Mouse (Mus musculus) lung, embryonic 14.5 days (tissue): Measurements from ENCODE around the gene Dusp18. TPM values are rescaled to one million over a fixed set of nuclear protein-coding genes. Genes with fewer than 3 reads are reported as not detected.
A peak's percentile ranks its signal among the peaks of the same experiment; 100 is the strongest.

ENCODE experiments used
- ATAC-seq: fragments of 200-750 bp; cut with Nextera tagmentation; 2 replicates; pipeline ENCODE4 v1.8.0; 2017; ENCODE audit warnings: mild to moderate bottlenecking, moderate TSS enrichment, moderate library complexity; ENCODE audit not compliant: insufficient read depth
- DNase-seq: peaks from one replicate; pipeline ENCODE4 v3.0.0-alpha.2; 2015
- H3K27ac ChIP-seq: fragments of 300-500 bp; sonication (generic); 2 replicates; pipeline ENCODE4 v1.5.1; 2014; ENCODE audit warnings: low read depth, mild to moderate bottlenecking, moderate library complexity
- H3K27me3 ChIP-seq: fragments of 300-500 bp; sonication (generic); 2 replicates; pipeline ENCODE4 v1.6.1; 2014; ENCODE audit warnings: low read length, control low read depth; ENCODE audit not compliant: insufficient read depth
- H3K36me3 ChIP-seq: fragments of 300-500 bp; sonication (generic); 2 replicates; pipeline ENCODE4 v1.6.1; 2014; ENCODE audit warnings: control low read depth; ENCODE audit not compliant: insufficient read depth
- H3K4me1 ChIP-seq: fragments of 300-500 bp; sonication (generic); 2 replicates; pipeline ENCODE4 v1.6.1; 2014; ENCODE audit warnings: antibody characterized with exemption, control low read depth; ENCODE audit not compliant: insufficient read depth
- H3K4me2 ChIP-seq: fragments of 300-500 bp; sonication (generic); 2 replicates; pipeline ENCODE4 v1.6.1; 2014; ENCODE audit warnings: mild to moderate bottlenecking
- H3K4me3 ChIP-seq: fragments of 300-500 bp; sonication (generic); 2 replicates; pipeline ENCODE4 v1.5.1; 2014; ENCODE audit warnings: low read depth, low read length
- H3K9ac ChIP-seq: fragments of 300-500 bp; sonication (generic); 2 replicates; pipeline ENCODE4 v1.6.1; 2014
- H3K9me3 ChIP-seq: fragments of 300-500 bp; sonication (generic); 2 replicates; pipeline ENCODE4 v1.6.1; 2016; ENCODE audit warnings: low read depth, low read length, control low read depth
- CTCF ChIP-seq: IDR thresholded peaks from 2 replicates; pipeline ENCODE4 v1.5.1; 2016; ENCODE audit warnings: antibody characterized with exemption, low read depth
- WGBS: fragments of 180-500 bp; shearing (Covaris S2); extraction: QIAGEN DNeasy Blood & Tissue Kit; methylation state at CpG from one replicate; pipeline ENCODE4 v1.1.7; 2014; 5-methylcytosine and 5-hydroxymethylcytosine counted together
- polyA plus RNA-seq: library from polyadenylated mRNA; unstranded; fragments of >200 nt; fragmentation: Nextera tagmentation; extraction: Ambion mirVana; gene quantifications from 2 replicates; pipeline ENCODE4 v1.2.1, GENCODE M21; 2014

Gene Dusp18
- polyA plus RNA-seq, 1 experiment from 2014 or later, result 11.0 TPM

- no peaks in the 10 kb centered on the region for H3K27me3 ChIP-seq
- H3K4me3 ChIP-seq, result no peak overlapping the region
- no peak overlapping the region for H3K9ac ChIP-seq
- 35% methylated on average over 1 of the region's 1 CpGs for WGBS
- DNase-seq (peak; percentile 49), ATAC-seq (no peak)
- H3K4me1 ChIP-seq, result no peaks in the 10 kb centered on the region
- peaks cover 8% of the 10 kb centered on the region; the same call in 1 of the 2 replicates for H3K36me3 ChIP-seq
- no peak overlapping the region for H3K27ac ChIP-seq
- H3K4me2 ChIP-seq, result no peak overlapping the region
- peak; percentile 56 for TF ChIP-seq CTCF
- no peaks in the 10 kb centered on the region for H3K9me3 ChIP-seq
Measured at GRCm38 (mm10) chr11:3918738-3919137, 23.7 kb downstream of the Dusp18 start.

GRCm38 (mm10) chr11:3920476-3920875 lies 25.4 kb downstream of the Dusp18 start:
- H3K36me3 ChIP-seq, result peaks cover 8% of the 10 kb centered on the region; the same call in 1 of the 2 replicates
- H3K9me3 ChIP-seq, result no peaks in the 10 kb centered on the region
- no peak for TF ChIP-seq CTCF
- no peak overlapping the region for H3K4me2 ChIP-seq
- no peak overlapping the region for H3K4me3 ChIP-seq
- no peaks in the 10 kb centered on the region for H3K4me1 ChIP-seq
- H3K27ac ChIP-seq, result no peak overlapping the region
- no peak overlapping the region for H3K9ac ChIP-seq
- no peak for ATAC-seq
- H3K27me3 ChIP-seq, result no peaks in the 10 kb centered on the region
- WGBS, result 80% methylated on average over 7 of the region's 7 CpGs
- no peak for DNase-seq

- DNase-seq (peak; percentile 76), ATAC-seq (no peak)
- H3K4me2 ChIP-seq, result no peak overlapping the region
- H3K9me3 ChIP-seq, result no peaks in the 10 kb centered on the region
- no peaks in the 10 kb centered on the region for H3K4me1 ChIP-seq
- WGBS, result 46% methylated on average over 8 of the region's 8 CpGs
- H3K36me3 ChIP-seq, result peaks cover 8% of the 10 kb centered on the region; the same call in 1 of the 2 replicates
- H3K4me3 ChIP-seq, result no peak overlapping the region
- no peaks in the 10 kb centered on the region for H3K27me3 ChIP-seq
- H3K9ac ChIP-seq, result no peak overlapping the region
- peak; percentile 78 for TF ChIP-seq CTCF
- H3K27ac ChIP-seq, result no peak overlapping the region
Measured at GRCm38 (mm10) chr11:3921281-3921850, 26.3 kb downstream of the Dusp18 start.

- no peak overlapping the region for H3K4me3 ChIP-seq
- H3K36me3 ChIP-seq, result peaks cover 8% of the 10 kb centered on the region; the same call in 1 of the 2 replicates
- H3K4me1 ChIP-seq, result no peaks in the 10 kb centered on the region
- H3K9me3 ChIP-seq, result no peaks in the 10 kb centered on the region
- DNase-seq (no peak), ATAC-seq (no peak)
- H3K27me3 ChIP-seq, result no peaks in the 10 kb centered on the region
- no peak overlapping the region for H3K27ac ChIP-seq
- WGBS, result 89% methylated on average over 9 of the region's 9 CpGs
- H3K9ac ChIP-seq, result no peak overlapping the region
- H3K4me2 ChIP-seq, result no peak overlapping the region
- TF ChIP-seq CTCF, result no peak
Measured at GRCm38 (mm10) chr11:3922115-3922514, 27.1 kb downstream of the Dusp18 start.

GRCm38 (mm10) chr11:3922731-3923130 lies 27.7 kb downstream of the Dusp18 start:
- H3K4me3 ChIP-seq, result no peak overlapping the region
- H3K9ac ChIP-seq, result no peak overlapping the region
- ATAC-seq, result no peak
- 89% methylated on average over 6 of the region's 6 CpGs for WGBS
- no peak for TF ChIP-seq CTCF
- H3K36me3 ChIP-seq, result peaks cover 8% of the 10 kb centered on the region; the same call in 1 of the 2 replicates
- no peak for DNase-seq
- H3K9me3 ChIP-seq, result no peaks in the 10 kb centered on the region
- H3K4me1 ChIP-seq, result no peaks in the 10 kb centered on the region
- no peak overlapping the region for H3K4me2 ChIP-seq
- H3K27me3 ChIP-seq, result no peaks in the 10 kb centered on the region
- no peak overlapping the region for H3K27ac ChIP-seq

- Histone ChIP-seq H3K27me3 (no peaks in the 10 kb centered on the region), H3K9me3 (no peaks in the 10 kb centered on the region), H3K4me2 (no peak overlapping the region), H3K27ac (no peak overlapping the region), H3K4me1 (no peaks in the 10 kb centered on the region), H3K9ac (no peak overlapping the region), H3K36me3 (peaks cover 8% of the 10 kb centered on the region; the same call in 1 of the 2 replicates), H3K4me3 (no peak overlapping the region)
- no peak for TF ChIP-seq CTCF
- DNase-seq (no peak), ATAC-seq (no peak)
- WGBS, result 86% methylated on average over 10 of the region's 10 CpGs
Measured at GRCm38 (mm10) chr11:3925916-3926315, 30.9 kb downstream of the Dusp18 start.

GRCm38 (mm10) chr11:3930019-3930418 lies 35.0 kb downstream of the Dusp18 start:
- WGBS, result 58% methylated on average over 4 of the region's 4 CpGs
- DNase-seq, result no peak
- Histone ChIP-seq H3K36me3 (no peaks in the 10 kb centered on the region; the same call in 1 of the 2 replicates), H3K27ac (no peak overlapping the region), H3K27me3 (no peaks in the 10 kb centered on the region), H3K9me3 (no peaks in the 10 kb centered on the region), H3K4me3 (no peak overlapping the region), H3K9ac (no peak overlapping the region), H3K4me1 (no peaks in the 10 kb centered on the region), H3K4me2 (no peak overlapping the region)
- ATAC-seq, result no peak
- no peak for TF ChIP-seq CTCF
